Mouse (Mus musculus) liver, embryonic 12.5 days (tissue): ENCODE measurements around the gene Gm13084. TPM values are rescaled to one million over a fixed set of nuclear protein-coding genes. Genes with fewer than 3 reads are reported as not detected.
"Not testable (repeated sequence)": the region's sequence is repeated elsewhere in the genome, so short reads cannot be mapped to it uniquely, and the experiment has no call there.

ENCODE experiments used
- ATAC-seq: fragments of 200-750 bp; cut with Nextera tagmentation; 2 replicates; pipeline ENCODE4 v1.8.0; 2017; ENCODE audit warnings: moderate number of reproducible peaks, mild to moderate bottlenecking, moderate library complexity
- H3K27ac ChIP-seq: fragments of 300-500 bp; sonication (generic); 2 replicates; pipeline ENCODE4 v1.5.1; 2016; ENCODE audit warnings: mild to moderate bottlenecking
- H3K27me3 ChIP-seq: fragments of 300-500 bp; sonication (generic); replicated peaks from 2 replicates; pipeline ENCODE4 v1.6.1; 2016; ENCODE audit warnings: mild to moderate bottlenecking, moderate library complexity
- H3K36me3 ChIP-seq: fragments of 300-500 bp; sonication (generic); 2 replicates; pipeline ENCODE4 v1.6.1; 2016; ENCODE audit warnings: mild to moderate bottlenecking, moderate library complexity
- H3K4me1 ChIP-seq: fragments of 300-500 bp; sonication (generic); 2 replicates; pipeline ENCODE4 v1.6.1; 2016
- H3K4me2 ChIP-seq: fragments of 300-500 bp; sonication (generic); 2 replicates; pipeline ENCODE4 v1.6.1; 2016; ENCODE audit warnings: mild to moderate bottlenecking, moderate library complexity
- H3K4me3 ChIP-seq: fragments of 300-500 bp; sonication (generic); 2 replicates; pipeline ENCODE4 v1.5.1; 2016; ENCODE audit warnings: mild to moderate bottlenecking, moderate library complexity
- H3K9ac ChIP-seq: fragments of 300-500 bp; sonication (generic); 2 replicates; pipeline ENCODE4 v1.6.1; 2016; ENCODE audit warnings: mild to moderate bottlenecking, moderate library complexity
- H3K9me3 ChIP-seq: fragments of 300-500 bp; sonication (generic); replicated peaks from 2 replicates; pipeline ENCODE4 v1.6.1; 2016; ENCODE audit warnings: mild to moderate bottlenecking, moderate library complexity
- WGBS: fragments of 180-500 bp; shearing (Covaris S2); methylation state at CpG from one replicate; pipeline ENCODE4 v1.1.7; 2016; ENCODE audit not compliant: insufficient replicate concordance; 5-methylcytosine and 5-hydroxymethylcytosine counted together
- polyA plus RNA-seq: library from polyadenylated mRNA; unstranded; fragments of >200 nt; fragmentation: Nextera tagmentation; extraction: Ambion mirVana; gene quantifications from 2 replicates; pipeline ENCODE4 v1.2.1, GENCODE M21; 2016

Gm13084 gene
- not detected in 2 replicates for polyA plus RNA-seq

DNA sequence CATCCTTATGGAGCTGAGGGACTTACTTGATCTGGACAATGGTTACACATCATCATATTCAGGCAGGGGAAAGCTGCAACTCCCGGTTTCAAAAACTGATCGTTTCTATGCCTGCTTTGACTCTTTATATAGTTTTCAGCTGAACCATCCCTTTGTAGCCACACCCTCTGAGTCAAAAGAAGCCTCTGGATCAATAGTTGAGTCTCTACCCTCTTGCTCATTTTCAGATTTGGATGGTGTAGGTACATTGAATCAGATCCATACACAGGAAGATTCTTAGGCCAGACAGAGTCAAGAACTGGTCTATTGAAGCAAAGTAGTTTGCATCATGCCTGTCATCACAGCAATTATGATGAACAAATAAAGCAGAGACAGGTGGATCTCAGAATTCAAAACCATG is at the start of gene Gm13084:
Gene Gm13084 (minus strand): TSS at position 101 of the 400 bp plus-strand sequence.
- ATAC-seq: no peak
- H3K4me2 ChIP-seq: no peak within 1 kb of the TSS
- H3K27me3 ChIP-seq: no peaks in the 10 kb centered on the region
- no peak within 1 kb of the TSS for H3K4me3 ChIP-seq
- 0 out of 2 replicates have a peak, but pooled peaks cover 6% of the 10 kb centered on the region for H3K9me3 ChIP-seq
- no peaks in the 10 kb centered on the region for H3K4me1 ChIP-seq
- no peak within 1 kb of the TSS for H3K9ac ChIP-seq
- H3K27ac ChIP-seq: no peak within 1 kb of the TSS
- WGBS: 53% methylated on average over 2 of the region's 2 CpGs
- H3K36me3 ChIP-seq: no peaks in the 10 kb centered on the region

DNA sequence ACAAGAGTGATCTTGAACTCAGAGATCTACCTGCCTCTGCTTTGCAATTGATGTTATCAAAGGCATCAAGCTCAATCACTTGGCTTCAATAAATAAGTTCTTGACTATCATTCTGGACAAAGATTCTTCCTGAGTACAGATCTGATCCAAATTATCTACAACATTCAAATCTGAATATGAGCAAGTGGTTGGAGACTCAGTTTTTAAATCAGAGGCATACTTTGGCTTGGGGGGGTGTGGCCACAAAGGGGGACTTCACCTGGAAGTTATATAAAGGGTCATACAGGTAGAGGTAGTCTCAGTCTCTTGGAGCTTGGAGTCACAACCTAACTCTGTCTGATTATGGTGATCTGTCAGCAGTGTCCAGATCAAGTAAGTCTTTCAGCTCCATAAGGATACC is 30.3 kb upstream of the Gm13084 start, which contains the start of gene Gm13103:
Gene Gm13103 (plus strand): TSS at position 301 of the 400 bp plus-strand sequence.
- not testable (repeated sequence) for ATAC-seq

DNA sequence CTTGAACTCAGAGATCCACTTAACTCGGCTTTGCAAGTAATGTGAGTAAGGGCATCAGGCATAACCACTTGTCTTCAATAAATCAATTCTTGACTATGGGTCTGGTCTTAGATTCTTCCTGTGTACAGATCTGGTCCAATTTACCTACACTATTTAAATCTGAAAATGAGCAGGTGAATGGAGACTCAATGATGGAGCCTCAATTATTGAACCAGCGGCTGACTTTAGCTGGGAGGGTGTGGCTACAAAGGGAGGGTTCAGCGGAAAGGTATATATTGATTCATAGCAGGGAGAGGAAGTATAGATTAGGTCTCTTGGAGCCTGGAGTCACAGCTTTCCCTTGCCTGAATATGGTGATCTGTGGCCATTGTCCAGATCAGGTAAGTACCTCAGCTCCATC is 26.8 kb downstream of the Gm13084 start, which contains the start of gene Gm13023:
Gene Gm13023 (plus strand): TSS at position 301 of the 400 bp plus-strand sequence.
- H3K36me3 ChIP-seq, H3K4me3 ChIP-seq, H3K4me2 ChIP-seq, H3K27ac ChIP-seq, ATAC-seq, H3K9ac ChIP-seq, H3K27me3 ChIP-seq, H3K4me1 ChIP-seq, H3K9me3 ChIP-seq: not testable (repeated sequence)
- WGBS: 79% methylated on average over 3 of the region's 3 CpGs

More for the DNA sequence above, 30.3 kb upstream of the Gm13084 start, which contains the start of gene Gm13103:
- H3K27me3 ChIP-seq, H3K9me3 ChIP-seq, H3K4me2 ChIP-seq, H3K36me3 ChIP-seq, H3K4me3 ChIP-seq, H3K4me1 ChIP-seq, H3K27ac ChIP-seq, H3K9ac ChIP-seq: not testable (repeated sequence)

Other genes starting within 250 kb of the Gm13084 start
- not detected in 2 replicates for gene Gm13083, start 201.1 kb downstream of the Gm13084 start, polyA plus RNA-seq
- not detected in 2 replicates for gene Gm13088, start 158.8 kb downstream of the Gm13084 start, polyA plus RNA-seq
- not detected in 2 replicates for gene Gm13089, start 113.4 kb downstream of the Gm13084 start, polyA plus RNA-seq
- not detected in 2 replicates for gene Gm13078, start 96.6 kb downstream of the Gm13084 start, polyA plus RNA-seq
- gene Gm13023, start 26.7 kb downstream of the Gm13084 start, polyA plus RNA-seq: not detected in 2 replicates
- not detected in 2 replicates for gene Gm13103, start 30.4 kb upstream of the Gm13084 start, polyA plus RNA-seq
- not detected in 2 replicates for gene Pramef6, start 84.3 kb upstream of the Gm13084 start, polyA plus RNA-seq
- not detected in 2 replicates for gene Pramef25, start 134.9 kb upstream of the Gm13084 start, polyA plus RNA-seq
- gene Gm13101, start 150.9 kb upstream of the Gm13084 start, polyA plus RNA-seq: not detected in 2 replicates
- not detected in 2 replicates for gene Pramef17, start 178.3 kb upstream of the Gm13084 start, polyA plus RNA-seq
- gene Pramel4, start 243.0 kb upstream of the Gm13084 start, polyA plus RNA-seq: not detected in 2 replicates